Mouse (Mus musculus): ENCODE data around the gene Ceacam1. TPM values are rescaled to one million over a fixed set of nuclear protein-coding genes. Genes with fewer than 3 reads are reported as not detected.
"Not testable (repeated sequence)": the region's sequence is repeated elsewhere in the genome, so short reads cannot be mapped to it uniquely, and the experiment has no call there.

Ceacam1 gene
- 1 to 10 TPM; 2.5 to 3.1 TPM for total RNA-seq (2021)
- long read RNA-seq, experiment 1, partial matches to known transcripts = 0 of 3 reads
- long read RNA-seq, experiment 1, other reads (novel, unspliced or antisense) = 0 of 3 reads
- long read RNA-seq, experiment 2, partial matches to known transcripts = 0 of 4 reads
- long read RNA-seq, experiment 2, other reads (novel, unspliced or antisense) = 0 of 4 reads

- DNase-seq (ENCODE audit: low spot score in 2 of 2) = peak in 1 of 2 experiments; percentile 9
Measured at GRCm38 (mm10) chr7:25477091-25477751, at the start of gene Ceacam1. Gene Ceacam1, minus strand, starts transcription at chr7:25477603.

GRCm38 (mm10) chr7:25516070-25516777 is 38.8 kb upstream of the Ceacam1 start:
- DNase-seq (ENCODE audit: low spot score in 2 of 2) = not testable (repeated sequence)

DNA sequence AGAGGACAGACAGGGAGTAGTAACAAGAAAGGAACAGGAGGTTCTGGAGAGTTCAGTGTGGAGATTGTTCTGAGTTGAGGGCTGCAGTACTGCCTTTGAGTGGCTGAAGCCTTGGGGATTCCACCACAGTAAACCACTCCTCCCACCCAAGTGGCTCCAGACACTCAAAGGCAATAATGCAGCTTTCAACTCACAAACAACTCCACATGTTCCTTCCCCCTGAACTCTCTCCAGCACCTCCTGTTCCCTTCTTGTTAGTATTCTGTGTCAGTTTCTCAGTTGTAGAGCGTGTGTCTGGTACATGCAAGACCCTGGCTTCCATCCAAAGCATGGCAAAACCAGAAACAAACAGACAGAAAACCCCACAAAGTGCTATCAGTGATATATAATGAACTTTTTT is 38.3 kb upstream of the Ceacam1 start:
- peak; percentile 22 to 27 for DNase-seq (ENCODE audit: low spot score in 2 of 2)

DNA sequence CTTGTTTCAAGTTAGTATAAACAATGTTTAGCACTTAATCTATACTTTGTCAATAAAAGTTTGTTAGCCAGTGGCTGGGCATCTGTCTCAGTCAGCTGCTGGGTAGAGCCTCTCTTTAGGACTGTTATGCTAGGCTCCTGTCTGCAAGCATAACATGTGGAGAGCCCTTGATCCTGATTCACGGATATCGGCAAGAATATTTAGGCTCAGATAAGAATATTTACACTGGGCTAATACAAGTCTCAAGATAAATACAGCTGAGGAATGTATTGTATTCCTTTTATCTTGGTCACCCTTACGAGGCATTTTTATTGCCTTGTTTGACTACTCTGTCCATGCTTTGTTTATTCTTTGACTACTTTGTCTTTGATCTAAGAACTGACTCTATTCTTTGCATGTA is 32.5 kb upstream of the Ceacam1 start:
- DNase-seq (ENCODE audit: low spot score in 2 of 2) = no peak

GRCm38 (mm10) chr7:25494649-25495048 is 17.2 kb upstream of the Ceacam1 start:
- DNase-seq (ENCODE audit: low spot score in 2 of 2) = no peak

- not testable (repeated sequence) for DNase-seq (ENCODE audit: low spot score in 2 of 2)
Measured at GRCm38 (mm10) chr7:25490698-25491097, 13.3 kb upstream of the Ceacam1 start.

DNA sequence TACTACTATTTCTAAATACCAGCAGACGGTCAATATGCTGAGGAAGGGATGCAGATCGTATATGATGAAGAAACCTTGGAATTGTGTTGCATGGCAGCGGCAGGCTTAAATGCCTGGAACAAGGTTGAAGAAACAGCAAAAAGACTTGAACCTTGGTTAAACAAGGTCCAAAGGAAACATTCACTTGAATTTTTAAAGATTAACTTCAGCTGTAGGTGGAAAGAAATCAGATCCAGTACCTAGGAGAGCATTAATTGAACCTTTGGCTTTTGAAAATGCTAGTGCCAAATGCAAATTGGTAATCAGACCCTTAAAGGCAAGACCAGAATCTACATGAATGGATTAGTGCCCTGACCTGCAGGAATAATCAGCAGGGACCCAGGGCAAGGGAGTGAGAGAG is 12.0 kb upstream of the Ceacam1 start:
- not testable (repeated sequence) for DNase-seq (ENCODE audit: low spot score in 2 of 2)

- peak in 1 of 2 experiments; percentile 49 for DNase-seq (ENCODE audit: low spot score in 2 of 2)
Measured at GRCm38 (mm10) chr7:25486186-25486585, 8.8 kb upstream of the Ceacam1 start.

GRCm38 (mm10) chr7:25485061-25485460 is 7.7 kb upstream of the Ceacam1 start:
- no peak for DNase-seq (ENCODE audit: low spot score in 2 of 2)

DNA sequence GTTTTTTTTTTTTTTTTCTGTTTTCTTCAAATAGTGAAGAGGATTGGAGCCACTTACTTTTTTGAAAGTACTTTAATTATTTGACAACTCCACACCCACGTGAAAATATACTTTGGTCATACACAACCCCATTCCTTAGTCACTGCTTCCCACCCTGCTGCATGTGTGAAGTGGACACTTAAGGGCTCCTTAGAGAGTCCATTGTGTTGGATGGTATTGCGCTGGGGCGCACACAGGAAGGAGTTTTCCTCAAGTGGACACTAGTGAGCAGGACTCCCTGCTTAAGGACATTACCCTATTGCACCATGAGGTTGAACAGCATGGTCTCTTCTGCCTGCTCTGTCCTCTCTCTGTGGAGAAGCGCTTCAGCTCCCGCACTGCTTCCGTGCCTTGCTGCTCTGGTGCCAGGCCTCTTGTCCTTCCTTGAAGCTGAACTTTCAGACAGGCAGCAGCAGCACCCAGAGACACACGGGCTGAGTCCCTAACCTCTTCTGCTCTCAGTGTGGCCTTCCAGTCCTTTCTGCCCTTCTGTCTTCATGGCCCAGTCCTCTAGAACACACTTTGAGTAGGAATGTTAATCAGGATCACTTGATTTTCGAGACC is 5.8 kb upstream of the Ceacam1 start:
- DNase-seq (ENCODE audit: low spot score in 2 of 2) = no peak

- not testable (repeated sequence) for DNase-seq (ENCODE audit: low spot score in 2 of 2)
Measured at GRCm38 (mm10) chr7:25480791-25481190, 3.4 kb upstream of the Ceacam1 start.

DNA sequence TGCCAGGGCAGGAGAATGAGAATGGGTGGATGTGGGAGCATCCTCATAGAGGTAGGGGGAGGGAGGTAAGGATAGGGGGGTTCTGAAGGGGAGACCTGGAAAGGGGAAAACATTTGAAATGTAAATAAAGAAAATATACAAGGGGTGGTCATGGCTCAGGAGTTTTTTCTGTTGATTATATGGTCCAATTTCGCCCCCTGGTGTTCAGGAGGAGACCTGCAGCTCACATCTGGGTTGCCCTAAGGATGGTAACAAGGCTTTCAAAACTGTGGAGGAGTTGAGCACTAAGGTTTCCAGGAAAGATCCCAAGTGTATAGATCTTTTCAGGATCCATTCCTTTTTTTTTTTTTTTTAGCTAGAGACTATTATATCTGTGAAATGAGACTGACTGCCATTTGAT is 2.0 kb upstream of the Ceacam1 start:
- peak; percentile 21 to 37 for DNase-seq (ENCODE audit: low spot score in 2 of 2)

GRCm38 (mm10) chr7:25477752-25478093 is 320 bp upstream of the Ceacam1 start:
- not testable (repeated sequence) for DNase-seq (ENCODE audit: low spot score in 2 of 2)

DNA sequence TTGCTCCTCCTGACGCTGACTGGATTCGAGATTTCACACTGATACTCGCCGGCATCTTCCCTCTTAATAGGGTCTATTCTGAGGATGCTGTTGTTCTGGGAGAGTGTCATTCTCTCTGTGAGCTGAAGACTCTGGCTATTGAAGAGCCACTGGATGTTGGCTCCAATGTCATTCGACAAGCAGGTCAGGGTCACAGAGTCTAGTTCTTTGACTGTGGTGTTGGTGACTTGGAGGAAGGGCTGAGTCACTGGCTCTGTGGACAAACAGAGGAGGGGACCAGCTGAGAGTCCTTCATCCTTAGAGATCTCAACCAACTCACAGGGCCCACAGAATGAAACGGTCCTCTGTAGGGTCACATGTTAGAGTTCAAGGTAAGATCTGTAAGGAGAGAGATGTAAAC is 5.6 kb downstream of the Ceacam1 start:
- not testable (repeated sequence) for DNase-seq (ENCODE audit: low spot score in 2 of 2)

GRCm38 (mm10) chr7:25465586-25465985 is 11.8 kb downstream of the Ceacam1 start:
- not testable (repeated sequence) for DNase-seq (ENCODE audit: low spot score in 2 of 2)

DNA sequence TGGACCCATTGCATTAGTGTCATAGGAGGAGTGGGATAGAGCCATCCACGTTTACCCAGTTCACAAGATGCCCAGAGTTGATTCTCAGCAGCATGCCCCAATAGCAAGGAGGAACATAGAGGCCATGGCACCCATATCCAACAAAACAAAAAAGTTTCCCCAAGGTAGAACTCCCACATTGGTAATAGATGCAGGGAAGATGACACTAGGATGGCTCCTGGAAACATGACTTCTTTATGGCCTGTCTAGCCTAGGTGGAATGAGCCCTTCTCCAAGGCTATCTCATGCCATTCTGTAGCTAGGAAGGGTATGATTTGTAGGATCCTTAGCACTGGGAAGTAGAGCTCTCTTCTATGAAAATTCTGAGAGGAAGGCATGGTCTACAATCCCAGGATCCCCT is 12.4 kb downstream of the Ceacam1 start:
- no peak for DNase-seq (ENCODE audit: low spot score in 2 of 2)

GRCm38 (mm10) chr7:25462033-25462337 is 15.4 kb downstream of the Ceacam1 start:
- DNase-seq (ENCODE audit: low spot score in 2 of 2) = not testable (repeated sequence)

- DNase-seq (ENCODE audit: low spot score in 2 of 2) = peak; percentile 56 to 81
Measured at GRCm38 (mm10) chr7:25461336-25462032, 15.9 kb downstream of the Ceacam1 start.

- DNase-seq (ENCODE audit: low spot score in 2 of 2) = no peak
Measured at GRCm38 (mm10) chr7:25452103-25452502, 25.3 kb downstream of the Ceacam1 start.

DNA sequence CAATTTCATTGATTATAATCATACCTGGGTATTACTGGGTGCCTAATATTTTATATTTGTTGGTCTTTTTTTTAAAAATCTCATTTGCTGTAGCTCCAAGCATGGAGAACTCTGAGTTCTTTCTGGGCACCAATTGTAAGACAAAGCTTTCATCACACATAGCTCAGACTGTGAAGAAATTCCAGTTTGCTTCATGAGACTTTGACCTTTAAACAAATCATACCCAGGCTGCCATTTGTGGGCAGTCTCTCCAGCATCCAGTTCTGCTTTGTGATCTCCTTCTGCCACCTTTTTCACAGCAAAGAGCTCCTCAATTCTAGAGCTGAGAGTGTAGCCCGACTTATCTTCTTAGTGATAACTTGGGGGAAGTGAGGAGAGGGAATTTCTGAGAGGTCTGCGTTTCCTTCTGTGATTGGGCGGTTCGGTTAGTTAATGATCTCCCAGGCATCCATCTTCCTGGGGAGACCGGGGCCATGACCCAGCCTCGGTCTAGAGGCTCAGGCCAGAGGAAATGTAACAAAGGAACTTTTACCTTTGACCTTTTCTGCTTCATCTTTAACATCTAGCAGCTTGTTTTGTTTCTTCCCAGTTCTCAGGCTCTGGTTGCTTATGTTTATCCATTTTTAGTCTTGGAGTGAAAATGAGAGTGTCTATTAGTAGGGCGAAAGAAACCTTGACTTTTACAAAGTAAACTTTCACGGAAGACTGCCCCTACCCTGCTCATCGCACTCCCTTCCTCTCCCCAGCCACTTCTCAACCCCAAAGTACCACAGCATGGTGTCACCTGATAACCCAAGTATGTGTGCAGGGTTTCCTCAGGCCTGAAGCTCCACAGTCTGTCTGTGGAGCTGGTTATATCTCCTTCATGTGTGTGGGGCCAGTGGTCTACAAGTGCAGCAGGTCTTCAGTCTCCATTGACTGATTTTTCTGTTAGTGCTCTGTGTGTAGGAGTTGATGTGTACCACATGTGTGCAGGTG is 27.2 kb downstream of the Ceacam1 start:
- no peak for DNase-seq (ENCODE audit: low spot score in 2 of 2)
